Mouse (Mus musculus) ES-Bruce4 (cell line): ENCODE results near the gene Vwa8.

Experiments
- CTCF ChIP-seq: IDR thresholded peaks from one replicate; pipeline ENCODE4 v1.8.1; 2011; ENCODE audit warnings: low read depth, low read length
- EP300 ChIP-seq: IDR thresholded peaks from 2 replicates; pipeline ENCODE4 v1.6.1; 2011; ENCODE audit warnings: low read depth, low read length; ENCODE audit not compliant: insufficient read depth
- POLR2A ChIP-seq: IDR thresholded peaks from one replicate; pipeline ENCODE4 v1.8.1; 2011; ENCODE audit warnings: low read length; ENCODE audit not compliant: insufficient read depth

GRCm38 (mm10) chr14:79035575-79035974 lies 186.7 kb downstream of the Vwa8 start:
- TF ChIP-seq CTCF (no peak), EP300 (no peak), POLR2A (no peak)
